Mouse (Mus musculus): ENCODE results near the gene Arhgef25.
"Not testable (repeated sequence)": the region's sequence is repeated elsewhere in the genome, so short reads cannot be mapped to it uniquely, and the experiment has no call there.

The Arhgef25 gene

GRCm38 (mm10) chr10:127204589-127204988, 14.7 kb upstream of the Arhgef25 start:
- no peak for DNase-seq (ENCODE audit: inconsistent ontology term)

- no peak for DNase-seq (ENCODE audit: inconsistent ontology term)
Measured at GRCm38 (mm10) chr10:127203106-127203505, 13.2 kb upstream of the Arhgef25 start.

GRCm38 (mm10) chr10:127200279-127200678, 10.4 kb upstream of the Arhgef25 start:
- no peak for DNase-seq (ENCODE audit: inconsistent ontology term)

GRCm38 (mm10) chr10:127199474-127199873, 9.6 kb upstream of the Arhgef25 start:
- no peak for DNase-seq (ENCODE audit: inconsistent ontology term)

- no peak for DNase-seq (ENCODE audit: inconsistent ontology term)
Measured at GRCm38 (mm10) chr10:127199068-127199467, 9.2 kb upstream of the Arhgef25 start.

- no peak for DNase-seq (ENCODE audit: inconsistent ontology term)
Measured at GRCm38 (mm10) chr10:127198492-127198891, 8.6 kb upstream of the Arhgef25 start.

GRCm38 (mm10) chr10:127197505-127198110, 7.7 kb upstream of the Arhgef25 start:
- DNase-seq (ENCODE audit: inconsistent ontology term) = no peak

- no peak for DNase-seq (ENCODE audit: inconsistent ontology term)
Measured at GRCm38 (mm10) chr10:127197104-127197503, 7.2 kb upstream of the Arhgef25 start.

- DNase-seq (ENCODE audit: inconsistent ontology term) = peak; percentile 86
Measured at GRCm38 (mm10) chr10:127196392-127196791, 6.5 kb upstream of the Arhgef25 start.

- DNase-seq (ENCODE audit: inconsistent ontology term) = peak; percentile 50
Measured at GRCm38 (mm10) chr10:127195328-127196129, 5.6 kb upstream of the Arhgef25 start, which contains the start of gene Dtx3. Gene Dtx3, minus strand, starts transcription at chr10:127195728.

GRCm38 (mm10) chr10:127194428-127195327, 4.8 kb upstream of the Arhgef25 start:
- DNase-seq (ENCODE audit: inconsistent ontology term) = peak; percentile 82

GRCm38 (mm10) chr10:127193011-127193410, 3.1 kb upstream of the Arhgef25 start:
- DNase-seq (ENCODE audit: inconsistent ontology term) = no peak

GRCm38 (mm10) chr10:127192057-127192328, 2.1 kb upstream of the Arhgef25 start:
- not testable (repeated sequence) for DNase-seq (ENCODE audit: inconsistent ontology term)

GRCm38 (mm10) chr10:127191191-127192056, 1.5 kb upstream of the Arhgef25 start:
- DNase-seq (ENCODE audit: inconsistent ontology term) = no peak

GRCm38 (mm10) chr10:127190398-127191190, 711 bp upstream of the Arhgef25 start:
- DNase-seq (ENCODE audit: inconsistent ontology term) = no peak

GRCm38 (mm10) chr10:127189116-127189650, 700 bp downstream of the Arhgef25 start:
- DNase-seq (ENCODE audit: inconsistent ontology term) = no peak

- DNase-seq (ENCODE audit: inconsistent ontology term) = peak; percentile 82
Measured at GRCm38 (mm10) chr10:127188465-127189115, 1.3 kb downstream of the Arhgef25 start.

GRCm38 (mm10) chr10:127188079-127188453, 1.8 kb downstream of the Arhgef25 start:
- DNase-seq (ENCODE audit: inconsistent ontology term) = no peak

GRCm38 (mm10) chr10:127187371-127188078, 2.4 kb downstream of the Arhgef25 start:
- DNase-seq (ENCODE audit: inconsistent ontology term) = no peak
